Mouse (Mus musculus) small intestine, adult 2 months (tissue): ENCODE data around the gene Olfr311. TPM values are rescaled to one million over a fixed set of nuclear protein-coding genes. Genes with fewer than 3 reads are reported as not detected.

Source experiments
- H3K27ac ChIP-seq: fragments of 200-500 bp; 2 replicates; pipeline ENCODE4 v1.5.1; 2012; ENCODE audit warnings: low read depth, low read length, control low read depth, inconsistent platforms; ENCODE audit not compliant: insufficient read depth
- H3K27me3 ChIP-seq: fragments of 200-500 bp; 2 replicates; pipeline ENCODE4 v1.6.1; 2012; ENCODE audit warnings: mild to moderate bottlenecking, moderate library complexity, low read length, inconsistent platforms; ENCODE audit not compliant: control insufficient read depth, insufficient read depth
- H3K36me3 ChIP-seq: fragments of 200-500 bp; 2 replicates; pipeline ENCODE4 v1.6.1; 2012; ENCODE audit warnings: mild to moderate bottlenecking, low read length, control low read depth, inconsistent platforms; ENCODE audit not compliant: control insufficient read depth, insufficient read depth
- H3K4me1 ChIP-seq: fragments of 200-500 bp; 2 replicates; pipeline ENCODE4 v1.6.1; 2012; ENCODE audit warnings: low read length, inconsistent platforms, mixed read lengths; ENCODE audit not compliant: control insufficient read depth, insufficient read depth, insufficient read length
- H3K4me3 ChIP-seq: fragments of 200-500 bp; 2 replicates; pipeline ENCODE4 v1.5.1; 2012; ENCODE audit warnings: low read depth, mild to moderate bottlenecking, control low read depth, inconsistent platforms, low read length, moderate library complexity
- CTCF ChIP-seq: fragments of 200-500 bp; IDR thresholded peaks from 2 replicates; pipeline ENCODE4 v1.5.1; 2012; ENCODE audit warnings: low read depth, mild to moderate bottlenecking, control low read depth, inconsistent platforms, low read length, moderate library complexity, mixed read lengths; ENCODE audit not compliant: insufficient replicate concordance, insufficient read length; ENCODE audit errors: extremely low read depth
- POLR2A ChIP-seq: fragments of 200-500 bp; IDR thresholded peaks from 2 replicates; pipeline ENCODE4 v1.6.1; 2012; ENCODE audit warnings: low read depth, mild to moderate bottlenecking, control low read depth, inconsistent platforms, low read length, moderate library complexity
- WGBS: fragments of 180-500 bp; shearing (Covaris S2); methylation state at CpG from one replicate; pipeline ENCODE4 v1.1.7; 2018; 5-methylcytosine and 5-hydroxymethylcytosine counted together
- polyA plus RNA-seq: library from polyadenylated mRNA; depleted of rRNA; stranded (reverse); fragments of >200 nt; gene quantifications from 2 replicates; pipeline ENCODE4 v1.2.3, GENCODE M21; 2012; rRNA removed

The Olfr311 gene
- polyA plus RNA-seq, 1 experiment: not detected

GRCm38 (mm10) chr11:58867954-58868330, 28.9 kb downstream of the Olfr311 start:
- TF ChIP-seq POLR2A (no peak), CTCF (no peak)
- Histone ChIP-seq H3K4me1 (peaks cover 2% of the 10 kb centered on the region; the same call in 1 of the 2 replicates), H3K27me3 (no peaks in the 10 kb centered on the region), H3K4me3 (no peak overlapping the region), H3K27ac (no peak overlapping the region), H3K36me3 (0 out of 2 replicates have a peak, but pooled peaks cover 3% of the 10 kb centered on the region)
- 70% methylated on average over 6 of the region's 6 CpGs for WGBS

GRCm38 (mm10) chr11:58870961-58871360, 31.9 kb downstream of the Olfr311 start:
- Histone ChIP-seq H3K36me3 (0 out of 2 replicates have a peak, but pooled peaks cover 5% of the 10 kb centered on the region), H3K27me3 (no peaks in the 10 kb centered on the region), H3K4me3 (no peak overlapping the region), H3K4me1 (peaks cover 2% of the 10 kb centered on the region; the same call in 1 of the 2 replicates), H3K27ac (no peak overlapping the region)
- TF ChIP-seq POLR2A (no peak), CTCF (no peak)
- 78% methylated on average over 4 of the region's 4 CpGs for WGBS

DNA sequence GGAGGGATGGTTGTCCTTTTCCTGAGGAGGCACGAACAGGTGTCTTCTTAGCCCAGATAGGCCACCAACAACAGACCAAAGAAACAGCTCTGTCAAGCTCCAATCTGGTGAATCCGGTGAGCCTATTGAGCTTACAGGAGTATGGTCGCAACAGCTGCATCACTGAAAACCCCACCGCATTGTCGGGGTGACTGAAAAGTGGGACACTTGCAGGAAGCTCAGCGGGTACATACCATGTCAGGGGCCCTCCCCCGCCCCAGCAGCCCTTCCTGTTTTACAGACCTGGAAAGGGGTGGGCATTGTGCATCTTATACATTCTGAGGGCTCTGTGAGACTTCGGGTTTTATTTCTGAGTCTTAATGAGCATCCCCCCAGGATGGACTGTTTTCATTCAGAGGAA, 44.7 kb downstream of the Olfr311 start:
- Histone ChIP-seq H3K36me3 (peaks cover 21% of the 10 kb centered on the region), H3K4me1 (no peaks in the 10 kb centered on the region), H3K27me3 (no peaks in the 10 kb centered on the region), H3K4me3 (no peak overlapping the region), H3K27ac (no peak overlapping the region)
- WGBS: 80% methylated on average over 8 of the region's 8 CpGs
- TF ChIP-seq POLR2A (no peak), CTCF (no peak)

GRCm38 (mm10) chr11:58890511-58890910, 51.5 kb downstream of the Olfr311 start:
- H3K27me3 ChIP-seq: no peaks in the 10 kb centered on the region
- TF ChIP-seq POLR2A (no peak), CTCF (no peak)
- H3K4me3 ChIP-seq: no peak overlapping the region
- H3K4me1 ChIP-seq: no peaks in the 10 kb centered on the region
- H3K27ac ChIP-seq: no peak overlapping the region
- 67% methylated on average over 10 of the region's 10 CpGs for WGBS
- H3K36me3 ChIP-seq: peaks cover 28% of the 10 kb centered on the region

Other genes with a start within 250 kb of the Olfr311 start
- not detected in 2 replicates for gene Olfr324, start 244.1 kb upstream of the Olfr311 start, polyA plus RNA-seq
- gene 2210407C18Rik, start 223.2 kb upstream of the Olfr311 start, polyA plus RNA-seq: 32.8 and 181 TPM in 2 replicates
- not detected in 2 replicates for gene Olfr323, start 208.8 kb upstream of the Olfr311 start, polyA plus RNA-seq
- 0.05 TPM in 1 of 2 replicates, not detected in the other for gene Trim58, start 198.8 kb upstream of the Olfr311 start, polyA plus RNA-seq
- not detected in 2 replicates for gene Olfr322, start 180.5 kb upstream of the Olfr311 start, polyA plus RNA-seq
- not detected in 2 replicates for gene Olfr320, start 158.2 kb upstream of the Olfr311 start, polyA plus RNA-seq
- not detected in 2 replicates for gene Olfr319, start 140.1 kb upstream of the Olfr311 start, polyA plus RNA-seq
- gene Olfr318, start 115.2 kb upstream of the Olfr311 start, polyA plus RNA-seq: not detected in 2 replicates
- gene Olfr317, start 100.0 kb upstream of the Olfr311 start, polyA plus RNA-seq: not detected in 2 replicates
- not detected in 2 replicates for gene Olfr316, start 86.5 kb upstream of the Olfr311 start, polyA plus RNA-seq
- gene Olfr315, start 66.1 kb upstream of the Olfr311 start, polyA plus RNA-seq: not detected in 2 replicates
- gene Olfr314, start 56.3 kb upstream of the Olfr311 start, polyA plus RNA-seq: not detected in 2 replicates
- gene Fam183b, start 37.3 kb upstream of the Olfr311 start, polyA plus RNA-seq: 1.6 and 3.0 TPM in 2 replicates
- gene Olfr313, start 24.3 kb upstream of the Olfr311 start, polyA plus RNA-seq: not detected in 2 replicates
- gene Olfr312, start 10.0 kb upstream of the Olfr311 start, polyA plus RNA-seq: not detected in 2 replicates
- 0.29 and 0.57 TPM in 2 replicates for gene Gm12258, start 7.9 kb downstream of the Olfr311 start, polyA plus RNA-seq
- 0.57 and 1.0 TPM in 2 replicates for gene 2810021J22Rik, start 28.0 kb downstream of the Olfr311 start, polyA plus RNA-seq
- gene Zfp39, start 65.0 kb downstream of the Olfr311 start, polyA plus RNA-seq: 0.10 and 0.29 TPM in 2 replicates
- not detected in 2 replicates for gene Btnl10, start 78.7 kb downstream of the Olfr311 start, polyA plus RNA-seq
- 87.9 and 160 TPM in 2 replicates for gene Rnf187, start 99.7 kb downstream of the Olfr311 start, polyA plus RNA-seq
- gene Hist3h2ba, start 109.7 kb downstream of the Olfr311 start, polyA plus RNA-seq: 1.7 and 3.8 TPM in 2 replicates
- 5.2 and 12.1 TPM in 2 replicates for gene Hist3h2a, start 115.4 kb downstream of the Olfr311 start, polyA plus RNA-seq
- gene Trim17, start 115.4 kb downstream of the Olfr311 start, polyA plus RNA-seq: 0.08 TPM in 1 of 2 replicates, not detected in the other
- gene Trim11, start 138.8 kb downstream of the Olfr311 start, polyA plus RNA-seq: 15.4 and 22.6 TPM in 2 replicates